Mouse (Mus musculus) adrenal gland, postnatal 4 days (tissue): ENCODE measurements around the gene Hmgxb4. TPM values are rescaled to one million over a fixed set of nuclear protein-coding genes. Genes with fewer than 3 reads are reported as not detected.

Experiments
- DNase-seq, 2 experiments: peaks; one replicate each; pipeline ENCODE4 v3.0.0; 2021 to 2022; ENCODE audit warnings: low spot score in 2 of 2, mixed read lengths in 2 of 2
- total RNA-seq, 2 experiments: library from RNA; stranded (reverse); gene quantifications; 2 replicates each; pipeline ENCODE4 v1.2.3; 2021

Hmgxb4 gene
- total RNA-seq, 2 experiments from 2014 or later: 31.6 to 39.7 TPM

GRCm38 (mm10) chr8:75070297-75070696 is 77.1 kb downstream of the Hmgxb4 start:
- DNase-seq: no peak

GRCm38 (mm10) chr8:75071627-75072346 is 78.6 kb downstream of the Hmgxb4 start:
- DNase-seq: peak; percentile 45 to 66

- no peak for DNase-seq
These were observed 81.7 kb downstream of the Hmgxb4 start for GRCm38 (mm10) chr8:75074876-75075275.

- DNase-seq: no peak
These were observed 85.1 kb downstream of the Hmgxb4 start for GRCm38 (mm10) chr8:75078215-75078614.

GRCm38 (mm10) chr8:75078851-75079250 is 85.7 kb downstream of the Hmgxb4 start:
- DNase-seq: no peak

Other genes starting within 250 kb of the Hmgxb4 start
- gene Isx, start 120.2 kb upstream of the Hmgxb4 start, total RNA-seq: under 1 TPM; 0.28 to 0.36 TPM
- 10 to 100 TPM; 26.1 to 31.0 TPM for gene Tom1, start 40.3 kb downstream of the Hmgxb4 start, total RNA-seq
- 10 to 100 TPM; 37.8 to 41.5 TPM for gene Hmox1, start 100.3 kb downstream of the Hmgxb4 start, total RNA-seq
- gene Mcm5, start 116.2 kb downstream of the Hmgxb4 start, total RNA-seq: 10 to 100 TPM; 49.7 to 62.0 TPM
- 1 to 10 TPM; 3.1 to 3.4 TPM for gene Rasd2, start 220.6 kb downstream of the Hmgxb4 start, total RNA-seq